Mouse (Mus musculus): ENCODE measurements around the gene Cwc15.
A peak's percentile ranks its signal among the peaks of the same experiment; 100 is the strongest.
"Not testable (repeated sequence)": the region's sequence is repeated elsewhere in the genome, so short reads cannot be mapped to it uniquely, and the experiment has no call there.

The Cwc15 gene

DNA sequence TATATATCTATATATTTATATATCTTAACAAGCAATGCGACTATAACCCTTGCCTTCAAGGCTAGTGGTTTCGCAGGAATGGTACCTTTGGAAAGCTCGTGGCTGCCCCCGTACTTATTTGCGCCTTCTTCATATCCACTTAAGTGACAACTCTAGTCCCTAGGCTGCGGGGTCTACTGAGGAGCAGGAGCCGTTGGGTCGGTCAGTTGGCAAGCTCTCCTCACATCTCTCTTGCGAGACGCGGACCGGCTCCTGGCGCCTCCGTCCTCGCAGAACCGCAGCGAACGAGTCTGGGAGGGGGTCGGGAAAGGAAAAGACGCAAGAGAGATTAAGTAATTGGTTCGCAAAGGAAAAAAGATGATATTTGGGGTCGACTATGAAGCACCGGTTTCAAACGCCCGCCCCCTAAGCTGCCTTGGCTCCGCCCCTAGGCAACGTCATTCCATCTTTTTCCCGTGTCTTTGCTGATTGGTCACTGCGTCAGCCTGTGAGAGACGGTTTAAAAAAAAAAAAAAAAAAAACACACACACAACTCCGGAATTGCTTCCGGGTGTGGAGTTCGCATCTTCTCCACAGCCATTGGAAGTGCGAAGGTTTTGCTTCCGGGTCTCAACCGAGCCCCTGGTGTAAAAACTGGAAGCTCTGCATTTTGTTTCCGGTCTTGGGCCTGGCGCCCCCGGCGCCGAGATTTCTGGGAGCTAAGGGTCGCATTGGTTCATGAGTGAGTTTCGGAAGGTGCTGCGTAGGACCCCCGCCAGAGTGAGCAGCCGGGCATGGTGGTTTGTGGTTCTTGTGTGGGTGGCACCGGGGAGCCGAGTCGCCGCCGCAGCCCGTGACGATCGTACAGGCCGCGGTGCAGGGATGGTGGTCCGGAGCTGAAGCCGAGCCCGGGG lies at the start of gene Cwc15, which contains the start of gene Kdm4d:
Cwc15 (plus strand) TSS at position 595 of the 893 bp plus-strand sequence.
Kdm4d (minus strand) TSS at position 460 of the 893 bp plus-strand sequence.
- DNase-seq (ENCODE audit: low spot score in 2 of 2) = peak; percentile 87 to 91

DNA sequence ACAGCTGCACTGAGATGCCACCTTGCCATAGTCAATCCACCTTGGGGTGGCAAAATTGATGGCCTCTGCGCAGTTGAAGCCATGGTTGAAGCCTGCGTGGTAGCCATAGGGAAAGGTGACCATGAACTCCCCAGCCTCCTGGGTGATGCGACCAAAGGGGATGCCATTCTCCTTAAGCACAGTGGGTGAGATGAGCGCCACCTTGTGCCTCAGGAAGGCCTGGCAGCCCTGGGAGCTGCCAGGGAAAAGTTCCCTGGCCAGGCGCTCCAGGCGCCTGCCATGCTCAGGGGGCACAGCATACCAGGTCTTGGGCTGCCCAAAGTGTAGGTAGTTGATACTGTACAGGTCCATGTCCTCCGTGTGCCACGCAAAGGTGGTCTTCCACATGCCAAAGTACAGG lies 49.3 kb upstream of the Cwc15 start:
- not testable (repeated sequence) for DNase-seq (ENCODE audit: low spot score in 2 of 2)

DNA sequence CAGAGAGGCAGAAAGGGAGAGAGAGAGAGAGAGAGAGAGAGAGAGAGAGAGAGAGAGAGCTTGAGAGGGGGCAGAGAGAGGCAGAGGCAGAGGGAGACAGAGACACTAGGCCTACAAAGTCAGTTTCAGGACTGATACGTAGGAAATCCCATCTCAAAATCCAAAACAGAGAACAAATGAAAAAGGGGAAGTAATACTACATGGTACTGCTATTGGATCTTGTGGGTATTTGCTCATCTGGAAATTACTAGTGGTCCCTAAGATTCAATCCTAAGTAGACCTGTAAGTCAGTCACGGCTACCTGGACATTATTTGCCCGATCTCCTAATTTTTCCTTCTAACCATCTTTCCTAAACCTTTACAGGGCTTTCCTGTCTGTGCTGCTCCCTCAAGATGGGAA lies 44.1 kb upstream of the Cwc15 start:
- no peak for DNase-seq (ENCODE audit: low spot score in 2 of 2)

DNA sequence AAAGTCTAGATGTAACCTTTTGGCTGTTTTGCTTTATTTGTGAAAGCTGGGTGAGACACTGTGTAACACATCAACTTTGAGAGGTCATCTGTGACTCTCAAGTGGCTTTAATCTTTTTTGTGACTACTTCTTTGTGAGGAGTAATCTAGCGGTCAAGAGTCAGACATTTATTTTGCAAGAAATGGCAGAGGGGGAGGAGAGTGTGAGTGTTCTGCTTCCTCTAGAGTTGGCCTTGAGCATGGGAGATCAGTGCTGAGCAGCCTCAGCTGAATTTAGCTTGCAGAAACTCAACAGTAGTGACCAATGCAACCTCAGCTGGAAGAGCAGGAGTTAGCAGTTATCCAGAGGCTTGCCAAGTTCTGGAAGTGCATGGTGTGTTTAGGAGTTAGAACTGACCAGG lies 37.9 kb upstream of the Cwc15 start:
- not testable (repeated sequence) for DNase-seq (ENCODE audit: low spot score in 2 of 2)

DNA sequence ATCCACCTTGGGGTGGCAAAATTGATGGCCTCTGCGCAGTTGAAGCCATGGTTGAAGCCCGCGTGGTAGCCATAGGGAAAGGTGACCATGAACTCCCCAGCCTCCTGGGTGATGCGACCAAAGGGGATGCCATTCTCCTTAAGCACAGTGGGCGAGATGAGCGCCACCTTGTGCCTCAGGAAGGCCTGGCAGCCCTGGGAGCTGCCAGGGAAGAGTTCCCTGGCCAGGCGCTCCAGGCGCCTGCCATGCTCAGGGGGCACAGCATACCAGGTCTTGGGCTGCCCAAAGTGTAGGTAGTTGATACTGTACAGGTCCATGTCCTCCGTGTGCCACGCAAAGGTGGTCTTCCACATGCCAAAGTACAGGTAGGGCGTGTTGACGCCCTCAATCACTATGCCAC lies 36.7 kb upstream of the Cwc15 start:
- not testable (repeated sequence) for DNase-seq (ENCODE audit: low spot score in 2 of 2)

DNA sequence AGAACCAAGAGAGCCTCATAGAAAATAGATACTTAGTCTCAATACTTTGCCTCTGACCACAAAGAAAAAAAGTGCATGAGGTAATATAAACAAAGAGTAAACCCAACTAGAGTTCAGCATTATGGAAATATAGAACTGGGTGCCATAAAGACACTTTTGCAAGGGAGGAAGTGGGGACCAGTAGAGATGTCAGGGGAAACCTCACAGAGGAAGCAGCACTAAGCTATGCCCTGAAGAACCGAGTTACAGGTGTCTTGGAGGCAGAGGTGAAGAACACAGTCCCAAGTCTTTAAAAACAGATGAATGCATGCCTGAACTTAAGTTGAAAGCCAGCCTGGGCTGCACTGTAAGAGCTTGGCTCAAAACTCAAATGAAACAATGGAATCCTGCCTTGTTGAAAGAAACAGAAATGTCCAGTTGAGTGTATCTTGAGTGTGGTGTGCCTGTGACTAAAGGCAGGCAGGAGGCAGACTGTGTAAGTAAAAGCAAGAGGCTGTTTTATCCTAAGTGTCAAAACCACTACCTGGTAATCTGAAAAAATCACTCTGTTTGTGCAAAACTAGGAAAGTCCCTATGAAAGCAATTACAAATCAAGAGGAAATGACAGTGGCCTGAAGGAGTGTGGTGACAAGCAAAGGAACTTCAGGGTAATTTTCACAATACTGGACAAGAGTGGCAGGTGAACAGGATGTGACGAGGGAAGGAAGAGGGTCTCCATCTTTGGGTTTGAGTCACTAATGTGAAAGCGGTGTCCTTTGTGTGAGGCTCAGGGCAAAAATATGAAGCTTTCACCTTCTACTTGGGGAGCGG lies 1.3 kb upstream of the Cwc15 start:
- DNase-seq (ENCODE audit: low spot score in 2 of 2) = no peak

DNA sequence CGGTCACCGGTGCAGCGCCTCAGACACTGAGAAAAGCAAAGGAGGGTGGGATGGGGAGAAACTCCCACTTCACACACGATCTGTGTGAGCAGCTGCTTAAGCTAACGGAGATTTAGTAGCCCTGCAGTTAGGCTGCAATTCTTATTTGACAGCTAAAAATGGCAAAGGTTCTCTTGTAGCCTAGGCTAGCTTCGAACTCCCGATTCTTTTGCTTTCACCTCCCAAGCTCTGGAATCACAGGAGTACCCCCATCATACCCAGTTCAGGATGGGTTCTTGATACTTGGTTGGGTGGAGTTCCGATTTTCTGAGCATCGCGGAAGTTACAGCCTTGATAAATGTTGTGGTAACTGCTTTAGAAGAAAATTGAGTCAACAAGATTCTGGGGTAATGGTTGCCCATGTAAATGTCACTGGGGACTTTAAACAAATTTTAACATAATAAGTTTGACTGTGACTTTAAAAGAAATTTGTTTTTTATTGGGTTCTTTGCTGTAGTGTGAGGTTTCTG lies 553 bp downstream of the Cwc15 start:
- no peak for DNase-seq (ENCODE audit: low spot score in 2 of 2)

DNA sequence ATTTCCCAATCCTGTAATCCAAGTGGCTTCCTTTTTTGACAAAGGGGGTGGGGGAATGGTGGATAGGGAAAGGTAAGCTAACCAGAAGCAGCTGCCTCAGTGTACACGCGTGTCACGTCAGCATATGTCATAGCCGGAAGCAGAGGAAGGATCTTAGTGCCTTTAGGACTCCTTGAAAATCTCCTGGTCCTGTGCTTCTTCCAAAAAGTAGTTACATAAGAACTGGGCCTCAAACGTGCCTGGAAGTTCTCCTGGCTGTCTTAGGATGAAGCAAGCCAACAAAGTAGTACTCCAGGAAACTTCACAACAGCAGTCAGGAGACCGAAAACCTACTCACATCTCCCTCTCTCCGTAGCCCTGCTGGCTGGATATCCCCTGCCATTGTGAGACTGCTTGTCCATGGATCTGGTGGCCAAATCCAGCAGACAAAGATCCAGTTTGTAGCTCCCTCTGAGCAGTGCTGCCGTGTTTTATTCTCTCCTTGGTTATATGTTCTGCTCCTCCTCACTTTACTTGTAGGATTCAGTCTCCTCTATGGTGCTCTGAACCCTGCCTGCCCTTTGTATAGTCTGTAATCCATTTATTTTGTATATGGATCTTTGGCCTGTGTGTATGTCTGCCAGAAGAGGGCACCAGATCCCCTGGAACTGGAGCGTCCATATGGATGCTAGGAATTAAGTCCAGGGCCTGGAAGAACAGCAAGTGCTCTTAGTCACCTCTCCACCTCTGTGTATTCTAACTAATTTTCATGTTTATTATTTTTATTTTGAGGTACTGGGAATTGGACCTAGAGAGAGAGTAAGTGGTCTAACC lies 12.4 kb downstream of the Cwc15 start:
- peak in 1 of 2 experiments; percentile 17 for DNase-seq (ENCODE audit: low spot score in 2 of 2)

DNA sequence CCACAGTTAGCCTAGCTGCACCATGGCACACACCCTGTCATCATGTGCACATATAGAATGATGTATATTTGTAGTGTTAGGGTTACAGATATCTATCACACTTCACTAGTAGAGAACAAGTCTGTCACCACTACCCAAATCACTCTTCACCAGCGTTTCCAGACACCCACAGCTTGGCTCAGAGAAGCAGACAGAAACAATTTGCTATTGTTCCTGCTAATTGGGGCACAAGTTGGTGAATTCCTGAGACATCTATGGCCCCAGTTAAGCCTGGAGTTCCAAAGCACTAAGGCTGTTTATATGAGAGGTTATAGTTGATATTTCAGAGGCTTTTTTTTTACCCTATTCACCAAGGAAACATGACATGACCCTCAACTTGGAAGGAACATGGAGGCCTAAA lies 16.9 kb downstream of the Cwc15 start:
- no peak for DNase-seq (ENCODE audit: low spot score in 2 of 2)

DNA sequence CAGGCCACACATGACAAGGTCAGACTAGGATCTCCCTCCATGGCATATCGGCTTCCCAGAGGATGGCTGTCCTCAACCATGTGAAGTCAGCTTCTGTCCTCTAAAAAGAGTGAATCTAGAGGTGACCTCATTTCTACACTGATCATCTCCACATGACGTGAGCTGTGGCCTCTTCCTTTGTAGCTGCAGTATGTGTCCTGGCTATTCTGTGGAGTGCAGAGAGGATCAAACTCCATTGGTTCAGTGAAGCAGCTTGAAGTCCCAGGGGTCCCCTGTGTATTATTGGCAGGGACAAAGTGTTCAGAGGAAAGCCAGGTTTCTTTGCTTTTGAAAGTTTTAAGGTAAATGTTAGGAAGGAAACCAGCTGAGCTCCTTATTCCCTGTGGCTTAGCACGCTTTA lies 17.7 kb downstream of the Cwc15 start:
- no peak for DNase-seq (ENCODE audit: low spot score in 2 of 2)

DNA sequence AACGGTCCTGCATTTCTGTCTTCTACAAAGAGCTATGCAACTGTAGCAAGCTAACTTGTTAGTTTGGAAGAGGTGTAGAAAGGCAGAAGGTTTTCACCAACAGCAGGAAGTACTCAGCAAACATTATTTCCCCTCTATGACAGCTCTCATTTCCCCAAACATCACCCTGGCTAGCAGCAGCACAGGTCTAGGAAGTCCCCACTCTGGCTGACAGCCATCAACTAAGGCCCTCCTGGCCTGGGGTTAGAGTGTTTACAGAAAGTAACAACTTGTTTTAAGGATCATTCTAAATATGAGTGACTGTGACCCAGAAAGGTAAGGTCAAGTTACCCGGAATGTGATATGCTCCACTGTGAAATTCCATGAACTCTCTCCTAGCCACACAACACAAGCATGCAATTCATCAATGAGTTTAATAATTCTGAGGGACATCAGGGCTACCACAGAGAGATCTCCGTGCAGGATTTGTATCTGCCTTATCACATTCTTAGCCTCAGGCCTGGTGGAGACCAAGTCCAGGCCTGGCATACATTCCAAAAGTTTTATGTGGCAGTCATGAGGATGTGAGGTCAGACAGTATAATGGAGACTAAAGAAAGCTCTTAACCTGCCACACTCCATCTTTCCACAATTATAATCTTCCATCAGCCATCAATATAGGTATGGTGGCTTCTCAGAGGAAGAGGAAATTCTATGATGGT lies 20.7 kb downstream of the Cwc15 start:
- no peak for DNase-seq (ENCODE audit: low spot score in 2 of 2)

DNA sequence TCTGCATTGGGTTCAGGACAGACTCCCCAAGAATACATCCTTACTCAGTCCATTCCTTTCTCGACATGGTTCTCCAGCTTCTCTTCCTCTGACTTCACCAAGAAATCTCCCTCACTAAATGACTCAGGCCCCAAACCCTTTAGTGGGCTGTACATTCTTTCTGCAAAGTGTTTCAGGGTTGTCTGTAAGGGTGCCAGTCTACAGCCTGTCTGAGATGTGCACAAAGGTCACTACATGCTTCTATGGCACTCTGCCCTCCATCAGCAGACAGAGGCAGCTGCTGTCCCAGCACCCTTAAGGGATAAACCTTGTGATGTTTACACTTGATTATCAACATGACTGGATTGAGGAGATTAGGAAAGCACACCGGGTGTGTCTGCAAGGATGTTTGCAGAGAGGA lies 21.3 kb downstream of the Cwc15 start:
- no peak for DNase-seq (ENCODE audit: low spot score in 2 of 2)

DNA sequence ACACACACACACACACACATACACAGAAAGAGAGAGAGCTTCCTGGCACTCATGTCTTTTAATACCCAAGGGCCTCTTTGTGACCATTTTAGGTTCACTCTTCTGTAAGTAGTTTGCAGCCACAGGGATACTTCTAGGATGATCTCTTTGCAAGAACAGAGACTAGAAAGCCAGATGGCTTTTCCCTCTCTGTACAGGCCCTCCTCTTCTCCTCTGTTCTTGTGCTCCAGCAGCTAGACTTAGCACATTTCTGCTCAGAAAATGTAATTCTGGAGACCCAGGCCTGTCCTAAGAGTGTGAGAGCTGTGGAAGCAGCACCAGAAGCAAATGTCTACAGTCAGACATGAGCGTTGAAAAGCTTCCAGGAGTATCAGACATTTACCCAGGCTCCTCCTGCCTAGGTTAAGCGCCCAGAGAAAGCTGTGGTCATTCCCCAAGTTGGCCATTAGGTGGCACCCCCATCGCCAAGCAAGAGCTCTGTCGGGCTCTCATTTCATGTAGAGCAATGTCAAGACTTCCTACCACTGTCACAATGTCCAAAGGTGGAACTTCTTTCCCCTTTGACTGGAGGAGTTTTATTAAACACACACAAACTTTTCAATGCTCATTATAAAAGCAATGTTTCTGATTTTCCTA lies 23.1 kb downstream of the Cwc15 start:
- peak; percentile 77 to 82 for DNase-seq (ENCODE audit: low spot score in 2 of 2)

DNA sequence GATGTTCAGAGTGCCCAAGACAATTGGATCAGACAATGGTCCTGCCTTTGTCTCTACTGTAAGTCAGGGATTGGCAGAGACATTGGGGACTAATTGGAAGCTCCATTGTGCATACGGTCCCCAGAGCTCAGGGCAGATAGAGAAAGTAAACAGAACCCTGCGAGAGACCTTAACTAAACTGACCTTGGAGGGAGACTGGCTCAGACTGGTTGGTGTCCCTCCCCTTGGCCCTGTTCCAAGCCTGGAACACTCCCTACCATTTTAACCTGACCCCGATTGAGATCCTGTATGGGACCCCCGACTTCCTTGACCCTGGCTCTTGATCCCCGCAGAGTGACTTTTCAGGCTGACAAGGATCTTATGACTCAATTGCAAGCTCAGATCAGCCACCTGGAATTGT lies 29.6 kb downstream of the Cwc15 start:
- no peak for DNase-seq (ENCODE audit: low spot score in 2 of 2)

DNA sequence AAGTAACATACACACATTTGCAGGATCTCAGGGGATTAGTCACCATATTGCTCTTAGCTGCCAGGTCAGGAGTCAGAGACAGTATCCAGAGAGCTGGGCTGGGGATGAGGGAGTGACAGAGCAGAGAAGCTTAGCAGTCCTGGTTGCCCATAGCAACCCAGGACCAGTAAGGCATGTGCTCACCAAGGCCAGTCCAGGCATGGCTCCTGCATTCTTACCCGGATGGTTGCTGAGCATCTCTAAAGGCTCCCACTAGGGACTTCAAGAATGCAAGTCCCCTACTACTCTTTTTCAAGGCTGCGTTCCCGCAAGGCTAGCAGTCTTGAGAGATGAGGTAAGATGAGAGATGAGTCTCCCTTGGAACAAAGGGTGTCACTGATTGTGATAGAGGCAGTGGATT lies 31.9 kb downstream of the Cwc15 start:
- DNase-seq (ENCODE audit: low spot score in 2 of 2) = no peak

DNA sequence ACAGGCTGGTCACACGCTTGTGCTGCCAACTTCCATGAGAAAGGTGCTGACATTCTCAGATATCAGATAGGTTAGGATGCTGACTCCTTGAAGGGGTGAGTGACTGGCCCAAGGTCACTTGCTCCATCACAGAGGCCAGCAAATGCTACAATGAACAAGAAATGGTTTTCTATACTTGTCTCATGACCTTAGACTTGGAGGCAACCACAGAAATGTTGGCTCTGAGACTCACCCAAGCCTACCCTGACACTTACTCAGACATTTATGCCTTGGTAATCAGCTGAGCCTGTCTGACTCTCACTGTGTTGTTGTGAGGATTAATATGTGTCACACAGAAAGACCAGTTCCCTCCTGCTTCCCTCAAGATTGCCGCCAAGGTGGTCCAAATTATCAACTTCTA lies 33.2 kb downstream of the Cwc15 start:
- no peak for DNase-seq (ENCODE audit: low spot score in 2 of 2)

DNA sequence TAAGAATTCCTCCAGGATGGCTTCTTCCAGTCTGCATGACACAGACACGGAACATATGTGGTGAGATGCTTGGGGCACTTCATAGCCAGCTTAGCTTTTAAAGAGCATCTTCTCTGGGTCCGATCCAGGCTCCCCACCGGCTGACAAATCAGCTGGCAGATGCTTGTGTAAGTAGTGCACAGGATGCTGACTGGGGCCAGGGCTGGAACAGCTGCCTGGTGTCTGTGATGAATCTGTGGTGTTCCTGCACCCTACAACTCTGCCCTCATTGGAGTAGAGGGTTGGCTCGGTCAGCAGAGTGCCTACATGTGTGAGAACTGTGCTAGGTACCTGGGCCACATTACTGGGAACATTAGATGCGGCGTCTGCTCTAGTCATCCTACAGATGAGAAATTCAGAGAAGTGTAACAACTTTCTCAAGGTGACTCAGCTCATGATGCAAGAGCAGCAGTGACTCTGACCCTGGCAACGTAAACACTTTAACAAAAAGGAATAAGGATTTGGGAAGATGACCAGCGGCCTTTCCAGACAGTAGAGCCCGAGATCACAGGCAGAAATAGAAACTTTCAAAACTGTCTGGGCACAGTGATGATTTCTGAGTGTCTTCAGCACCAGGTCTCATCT lies 34.5 kb downstream of the Cwc15 start:
- no peak for DNase-seq (ENCODE audit: low spot score in 2 of 2)

DNA sequence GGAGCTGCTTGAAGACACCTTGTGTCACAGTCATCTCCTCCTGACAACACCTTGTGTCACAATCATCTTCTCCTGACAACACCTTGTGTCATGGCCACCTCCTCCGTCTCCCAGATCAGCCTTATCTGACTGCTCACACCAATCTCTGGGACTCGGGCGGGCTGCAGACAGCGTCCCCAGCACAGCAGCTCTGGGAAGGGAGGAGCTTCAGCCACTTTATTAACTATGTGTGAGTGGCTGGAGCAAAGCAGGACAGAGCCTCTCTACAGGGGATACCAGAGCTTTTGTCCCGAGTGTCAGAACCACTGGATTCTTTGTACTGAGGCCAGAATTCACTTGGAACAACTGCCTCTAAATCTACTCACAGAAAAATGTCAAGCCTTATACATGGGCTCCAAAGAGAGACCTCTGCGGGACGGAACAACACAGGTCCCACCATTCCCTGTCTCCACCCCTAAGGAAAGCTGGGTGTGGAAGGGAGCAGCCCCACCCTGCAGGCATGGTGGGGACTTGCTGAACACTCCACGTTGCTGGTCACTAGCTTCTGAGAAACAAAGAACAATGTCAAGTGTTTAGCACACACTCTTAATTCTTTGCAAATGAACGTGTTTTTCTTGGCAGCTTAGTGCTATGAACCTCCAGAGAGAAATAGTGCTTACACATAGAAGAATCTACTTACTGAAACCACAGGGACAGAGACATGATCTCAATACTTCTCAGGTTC lies 43.8 kb downstream of the Cwc15 start:
- no peak for DNase-seq (ENCODE audit: low spot score in 2 of 2)

DNA sequence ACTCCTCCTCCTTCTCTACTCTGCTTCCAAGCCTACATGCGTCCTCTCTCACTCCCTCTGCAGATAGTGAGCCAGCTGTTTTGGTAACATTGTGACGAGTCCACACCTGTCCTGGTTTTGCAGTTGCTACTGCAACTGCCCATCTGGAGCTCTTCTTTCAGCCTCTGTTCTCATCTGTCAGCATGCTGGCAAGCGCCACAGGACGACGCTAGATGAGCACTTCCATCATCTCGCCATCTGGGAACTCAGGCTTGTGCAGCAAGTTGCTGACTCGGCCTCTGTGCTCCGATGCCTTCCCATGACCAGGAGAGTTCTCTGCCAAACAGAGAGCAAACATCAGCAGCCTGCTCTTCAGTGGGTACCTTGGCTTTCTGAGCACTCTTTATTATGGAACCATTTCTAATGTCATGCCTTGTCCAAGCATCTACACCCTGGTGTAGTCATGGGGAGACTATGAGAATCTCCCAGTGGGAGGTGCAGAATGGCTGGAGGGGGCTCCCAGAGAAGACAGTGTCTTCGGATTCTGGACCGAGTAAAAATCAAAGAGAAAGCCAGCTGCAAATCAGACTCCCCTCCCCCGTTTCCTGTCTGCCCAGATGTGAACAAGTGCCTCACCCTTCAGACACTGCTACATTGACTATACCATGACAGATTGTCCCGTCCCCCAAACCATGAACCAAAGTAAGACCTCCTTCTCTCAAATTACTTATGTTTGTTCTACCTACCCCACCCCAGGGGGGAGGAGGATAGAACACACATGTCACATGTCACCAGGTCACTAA lies 47.4 kb downstream of the Cwc15 start:
- no peak for DNase-seq (ENCODE audit: low spot score in 2 of 2)
